Mouse (Mus musculus): Measurements from ENCODE around the gene 1700016C15Rik.

DNA sequence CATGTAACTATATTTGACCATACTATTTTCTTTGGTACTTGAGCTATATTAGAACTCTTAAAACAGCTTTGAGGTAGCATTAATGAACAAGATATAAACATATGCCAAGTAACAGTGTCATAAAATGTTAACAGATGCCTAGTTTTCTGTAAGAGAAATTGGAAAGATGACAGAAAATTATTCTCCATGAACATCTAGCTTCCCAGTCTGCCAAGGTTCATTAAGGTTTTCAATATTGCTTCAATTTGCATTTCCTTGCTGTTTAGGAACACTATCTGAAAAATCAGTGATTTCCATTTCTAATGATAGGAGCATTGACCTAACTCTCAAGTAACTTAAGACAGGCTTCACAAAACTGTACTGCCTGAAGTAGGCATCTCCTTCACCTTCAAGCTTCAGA lies 39.3 kb downstream of the 1700016C15Rik start:
- TF ChIP-seq CTCF (IDR thresholded peaks at IDR 0.05; ENCODE audit: borderline replicate concordance, control insufficient read depth, extremely low read depth, insufficient read depth, low read length, poor library complexity) (no peak), POLR2A (IDR thresholded peaks at IDR 0.05; ENCODE audit: control insufficient read depth, extremely low read depth, insufficient read depth, low read length, poor library complexity) (no peak)
